Mouse (Mus musculus): ENCODE measurements around the gene Pfn5. TPM values are rescaled to one million over a fixed set of nuclear protein-coding genes. Genes with fewer than 3 reads are reported as not detected.
"Not testable (repeated sequence)": the region's sequence is repeated elsewhere in the genome, so short reads cannot be mapped to it uniquely, and the experiment has no call there.

Pfn5 gene
- not detected in 2 replicates for polyA plus RNA-seq (2015; fragmentation: Nextera tagmentation; extraction: Ambion mirVana)

GRCm38 (mm10) chrX:95557887-95558286 is at the start of gene Pfn5, which contains the start of gene Asb12:
Pfn5 (plus strand) TSS chrX:95558104.
Asb12 (minus strand) TSS chrX:95557987.
- no peak within 1 kb of the TSS for H3K4me2 ChIP-seq (replicated peaks; ENCODE audit: low read depth)
- H3K9ac ChIP-seq (ENCODE audit: low read depth, low read length), result no peak within 1 kb of the TSS
- no peaks in the 10 kb centered on the region for H3K4me1 ChIP-seq (replicated peaks; ENCODE audit: control insufficient read depth, insufficient read depth, low read length)
- no peak for ATAC-seq
- H3K4me3 ChIP-seq (ENCODE audit: low read depth, low read length), result no peak within 1 kb of the TSS
- H3K27ac ChIP-seq (ENCODE audit: low read depth, low read length), result no peak within 1 kb of the TSS
- no peaks in the 10 kb centered on the region for H3K9me3 ChIP-seq (ENCODE audit: control insufficient read depth)
- no peak for TF ChIP-seq CTCF (IDR thresholded peaks at IDR 0.05; ENCODE audit: low read depth)
- no peaks in the 10 kb centered on the region for H3K36me3 ChIP-seq (ENCODE audit: control insufficient read depth, insufficient read depth)
- 79% methylated on average over 2 of the region's 2 CpGs for WGBS
- H3K27me3 ChIP-seq (replicated peaks; ENCODE audit: control insufficient read depth, insufficient read depth, low read length), result no peaks in the 10 kb centered on the region

GRCm38 (mm10) chrX:95523883-95524282 is 34.0 kb upstream of the Pfn5 start:
- H3K4me1 ChIP-seq (replicated peaks; ENCODE audit: control insufficient read depth, insufficient read depth, low read length), result no peaks in the 10 kb centered on the region
- TF ChIP-seq CTCF (IDR thresholded peaks at IDR 0.05; ENCODE audit: low read depth), result no peak

GRCm38 (mm10) chrX:95525166-95525565 is 32.7 kb upstream of the Pfn5 start:
- WGBS, result 82% methylated on average over 2 of the region's 2 CpGs
- no peak for ATAC-seq

More at GRCm38 (mm10) chrX:95523883-95524282, 34.0 kb upstream of the Pfn5 start:
- Histone ChIP-seq H3K4me3 (ENCODE audit: low read depth, low read length) (no peak overlapping the region), H3K4me2 (replicated peaks; ENCODE audit: low read depth) (no peak overlapping the region), H3K9me3 (ENCODE audit: control insufficient read depth) (no peaks in the 10 kb centered on the region), H3K27me3 (replicated peaks; ENCODE audit: control insufficient read depth, insufficient read depth, low read length) (no peaks in the 10 kb centered on the region), H3K9ac (ENCODE audit: low read depth, low read length) (no peak overlapping the region), H3K36me3 (ENCODE audit: control insufficient read depth, insufficient read depth) (no peaks in the 10 kb centered on the region), H3K27ac (ENCODE audit: low read depth, low read length) (no peak overlapping the region)
- no peak for ATAC-seq

GRCm38 (mm10) chrX:95535493-95535892 is 22.4 kb upstream of the Pfn5 start:
- not testable (repeated sequence) for H3K4me1 ChIP-seq (replicated peaks; ENCODE audit: control insufficient read depth, insufficient read depth, low read length); H3K4me2 ChIP-seq (replicated peaks; ENCODE audit: low read depth); H3K9ac ChIP-seq (ENCODE audit: low read depth, low read length); H3K36me3 ChIP-seq (ENCODE audit: control insufficient read depth, insufficient read depth); ATAC-seq; H3K9me3 ChIP-seq (ENCODE audit: control insufficient read depth); H3K27me3 ChIP-seq (replicated peaks; ENCODE audit: control insufficient read depth, insufficient read depth, low read length); H3K27ac ChIP-seq (ENCODE audit: low read depth, low read length); H3K4me3 ChIP-seq (ENCODE audit: low read depth, low read length)
- WGBS, result 89% methylated on average over 2 of the region's 2 CpGs

More at GRCm38 (mm10) chrX:95525166-95525565, 32.7 kb upstream of the Pfn5 start:
- Histone ChIP-seq H3K4me2 (replicated peaks; ENCODE audit: low read depth) (no peak overlapping the region), H3K27me3 (replicated peaks; ENCODE audit: control insufficient read depth, insufficient read depth, low read length) (no peaks in the 10 kb centered on the region), H3K4me3 (ENCODE audit: low read depth, low read length) (no peak overlapping the region), H3K36me3 (ENCODE audit: control insufficient read depth, insufficient read depth) (no peaks in the 10 kb centered on the region), H3K27ac (ENCODE audit: low read depth, low read length) (no peak overlapping the region), H3K4me1 (replicated peaks; ENCODE audit: control insufficient read depth, insufficient read depth, low read length) (no peaks in the 10 kb centered on the region), H3K9ac (ENCODE audit: low read depth, low read length) (no peak overlapping the region), H3K9me3 (ENCODE audit: control insufficient read depth) (no peaks in the 10 kb centered on the region)
- TF ChIP-seq CTCF (IDR thresholded peaks at IDR 0.05; ENCODE audit: low read depth), result no peak

GRCm38 (mm10) chrX:95554321-95554720 is 3.6 kb upstream of the Pfn5 start:
- Histone ChIP-seq H3K9me3 (ENCODE audit: control insufficient read depth) (no peaks in the 10 kb centered on the region), H3K4me2 (replicated peaks; ENCODE audit: low read depth) (no peak overlapping the region)
- 73% methylated on average over 4 of the region's 4 CpGs for WGBS

GRCm38 (mm10) chrX:95600609-95601008 is 42.7 kb downstream of the Pfn5 start:
- ATAC-seq, result no peak
- H3K9ac ChIP-seq (ENCODE audit: low read depth, low read length), result no peak overlapping the region
- H3K4me3 ChIP-seq (ENCODE audit: low read depth, low read length), result no peak overlapping the region
- 44% methylated on average over 5 of the region's 5 CpGs for WGBS
- no peaks in the 10 kb centered on the region for H3K36me3 ChIP-seq (ENCODE audit: control insufficient read depth, insufficient read depth)
- no peak for TF ChIP-seq CTCF (IDR thresholded peaks at IDR 0.05; ENCODE audit: low read depth)
- H3K27ac ChIP-seq (ENCODE audit: low read depth, low read length), result no peak overlapping the region
- H3K4me2 ChIP-seq (replicated peaks; ENCODE audit: low read depth), result no peak overlapping the region
- H3K27me3 ChIP-seq (replicated peaks; ENCODE audit: control insufficient read depth, insufficient read depth, low read length), result no peaks in the 10 kb centered on the region
- no peaks in the 10 kb centered on the region for H3K9me3 ChIP-seq (ENCODE audit: control insufficient read depth)
- H3K4me1 ChIP-seq (replicated peaks; ENCODE audit: control insufficient read depth, insufficient read depth, low read length), result no peaks in the 10 kb centered on the region

More at GRCm38 (mm10) chrX:95554321-95554720, 3.6 kb upstream of the Pfn5 start:
- H3K36me3 ChIP-seq (ENCODE audit: control insufficient read depth, insufficient read depth), result no peaks in the 10 kb centered on the region
- no peak overlapping the region for H3K27ac ChIP-seq (ENCODE audit: low read depth, low read length)
- no peaks in the 10 kb centered on the region for H3K27me3 ChIP-seq (replicated peaks; ENCODE audit: control insufficient read depth, insufficient read depth, low read length)
- H3K4me1 ChIP-seq (replicated peaks; ENCODE audit: control insufficient read depth, insufficient read depth, low read length), result no peaks in the 10 kb centered on the region
- H3K9ac ChIP-seq (ENCODE audit: low read depth, low read length), result no peak overlapping the region
- TF ChIP-seq CTCF (IDR thresholded peaks at IDR 0.05; ENCODE audit: low read depth), result no peak
- H3K4me3 ChIP-seq (ENCODE audit: low read depth, low read length), result no peak overlapping the region
- no peak for ATAC-seq

Other genes with a start within 250 kb of the Pfn5 start
- gene Amer1, start 113.2 kb upstream of the Pfn5 start, polyA plus RNA-seq (2015; fragmentation: Nextera tagmentation; extraction: Ambion mirVana), result 2.8 and 2.9 TPM in 2 replicates
- gene Asb12, start 117 bp upstream of the Pfn5 start, polyA plus RNA-seq (2015; fragmentation: Nextera tagmentation; extraction: Ambion mirVana), result not detected in 2 replicates
- 5.2 and 5.5 TPM in 2 replicates for gene Zc4h2, start 100.4 kb downstream of the Pfn5 start, polyA plus RNA-seq (2015; fragmentation: Nextera tagmentation; extraction: Ambion mirVana)
- 0.67 and 0.74 TPM in 2 replicates for gene Zc3h12b, start 153.6 kb downstream of the Pfn5 start, polyA plus RNA-seq (2015; fragmentation: Nextera tagmentation; extraction: Ambion mirVana)

Measured in intestine, postnatal 0 days (tissue).